Mouse (Mus musculus) MEL (cell line): Measurements from ENCODE around the gene Ripor3. TPM values are rescaled to one million over a fixed set of nuclear protein-coding genes. Genes with fewer than 3 reads are reported as not detected.

Experiments
- DNase-seq: peaks from one replicate; pipeline ENCODE4 v3.0.0; 2011; ENCODE audit warnings: low read depth, low spot score
- H3K27ac ChIP-seq: 2 replicates; pipeline ENCODE4 v1.5.1; 2012; ENCODE audit warnings: low read depth, mild to moderate bottlenecking, control low read depth, low read length, moderate library complexity; ENCODE audit not compliant: control insufficient read depth
- H3K27me3 ChIP-seq, 2 experiments: fragments of 150-350 bp in 1 of 2; sonication (generic) in 1 of 2; 2 replicates each; pipeline ENCODE4 v1.6.1; 2012; ENCODE audit warnings: low read length in 2 of 2, mild to moderate bottlenecking in 2 of 2, improper control_type of control experiment in 1 of 2, moderate library complexity in 1 of 2; ENCODE audit not compliant: insufficient read depth in 2 of 2, control insufficient read depth in 1 of 2
- H3K36me3 ChIP-seq, 2 experiments: 2 replicates each; pipeline ENCODE4 v1.6.1; 2012 to 2014; ENCODE audit warnings: low read length in 2 of 2, improper control_type of control experiment in 1 of 2, inconsistent platforms in 1 of 2, mild to moderate bottlenecking in 1 of 2; ENCODE audit not compliant: insufficient read depth in 2 of 2, control insufficient read depth in 1 of 2
- H3K4me1 ChIP-seq, 2 experiments: fragments of 150-350 bp in 1 of 2; sonication (generic) in 1 of 2; 2 replicates each; pipeline ENCODE4 v1.6.1; 2012; ENCODE audit warnings: low read length in 2 of 2, improper control_type of control experiment in 1 of 2, mild to moderate bottlenecking in 1 of 2; ENCODE audit not compliant: insufficient read depth in 2 of 2, control insufficient read depth in 1 of 2
- H3K4me3 ChIP-seq, 2 experiments: fragments of 150-350 bp in 1 of 2; sonication (generic) in 1 of 2; 2 replicates each; pipeline ENCODE4 v1.5.1; 2012; ENCODE audit warnings: low read depth in 2 of 2, low read length in 2 of 2, mild to moderate bottlenecking in 2 of 2, moderate library complexity in 2 of 2, control low read depth in 1 of 2, improper control_type of control experiment in 1 of 2; ENCODE audit not compliant: control insufficient read depth in 1 of 2, insufficient read depth in 1 of 2
- H3K79me2 ChIP-seq: 2 replicates; pipeline ENCODE4 v1.6.1; 2012; ENCODE audit warnings: mild to moderate bottlenecking, low read length, moderate library complexity; ENCODE audit not compliant: control insufficient read depth, poor library complexity, insufficient read depth
- H3K9ac ChIP-seq: 2 replicates; pipeline ENCODE4 v1.6.1; 2012; ENCODE audit warnings: low read depth, mild to moderate bottlenecking, control low read depth, low read length, moderate library complexity; ENCODE audit not compliant: control insufficient read depth, poor library complexity, severe bottlenecking
- H3K9me3 ChIP-seq: fragments of 150-350 bp; sonication (generic); replicated peaks from 2 replicates; pipeline ENCODE4 v1.6.1; 2012; ENCODE audit warnings: mild to moderate bottlenecking, low read length, improper control_type of control experiment, moderate library complexity; ENCODE audit not compliant: insufficient read depth
- BHLHE40 ChIP-seq: IDR thresholded peaks from 2 replicates; pipeline ENCODE4 v1.6.1; 2012; ENCODE audit warnings: low read depth, mild to moderate bottlenecking, inconsistent platforms, low read length, improper control_type of control experiment, borderline replicate concordance
- CHD1 ChIP-seq: IDR thresholded peaks from 2 replicates; pipeline ENCODE4 v1.6.1; 2012; ENCODE audit warnings: low read depth, mild to moderate bottlenecking, inconsistent platforms, low read length, improper control_type of control experiment
- CTCF ChIP-seq, 3 experiments: IDR thresholded peaks in 2 of 3; conservative IDR thresholded peaks in 1 of 3; 2 replicates each; pipeline ENCODE4 v1.5.1; 2011 to 2012; ENCODE audit warnings: low read length in 3 of 3, low read depth in 2 of 3, mild to moderate bottlenecking in 2 of 3, improper control_type of control experiment in 1 of 3, inconsistent platforms in 1 of 3, mixed read lengths in 1 of 3, moderate library complexity in 1 of 3; ENCODE audit not compliant: control insufficient read depth in 1 of 3, insufficient read depth in 1 of 3, poor library complexity in 1 of 3, severe bottlenecking in 1 of 3
- EP300 ChIP-seq, 2 experiments: IDR thresholded peaks; 2 replicates each; pipeline ENCODE4 v1.6.1; 2011; ENCODE audit warnings: improper control_type of control experiment in 2 of 2, low read length in 2 of 2, low read depth in 1 of 2, mild to moderate bottlenecking in 1 of 2
- GABPA ChIP-seq: IDR thresholded peaks from 2 replicates; pipeline ENCODE4 v1.6.1; 2012; ENCODE audit warnings: low read depth, mild to moderate bottlenecking, inconsistent platforms, low read length, improper control_type of control experiment, moderate library complexity
- HCFC1 ChIP-seq: IDR thresholded peaks from 2 replicates; pipeline ENCODE4 v1.6.1; 2012; ENCODE audit warnings: low read depth, mild to moderate bottlenecking, inconsistent platforms, low read length, improper control_type of control experiment, moderate library complexity
- KAT2A ChIP-seq: conservative IDR thresholded peaks from 2 replicates; pipeline ENCODE4 v1.6.1; 2012; ENCODE audit warnings: low read depth, low read length, improper control_type of control experiment, inconsistent platforms
- MAFK ChIP-seq: IDR thresholded peaks from 2 replicates; pipeline ENCODE4 v1.6.1; 2011; ENCODE audit warnings: low read depth, mild to moderate bottlenecking, low read length, improper control_type of control experiment, borderline replicate concordance
- MAX ChIP-seq: IDR thresholded peaks from 2 replicates; pipeline ENCODE4 v1.6.1; 2011; ENCODE audit warnings: low read length, improper control_type of control experiment
- MEF2A ChIP-seq: IDR thresholded peaks from 2 replicates; pipeline ENCODE4 v1.6.1; 2014; ENCODE audit warnings: low read depth, mild to moderate bottlenecking, inconsistent platforms, low read length, improper control_type of control experiment; ENCODE audit not compliant: poor library complexity, insufficient replicate concordance, severe bottlenecking; ENCODE audit errors: extremely low read depth
- MYC ChIP-seq: IDR thresholded peaks from 2 replicates; pipeline ENCODE4 v1.6.1; 2011; ENCODE audit warnings: low read depth, mild to moderate bottlenecking, low read length, improper control_type of control experiment, moderate library complexity
- NELFE ChIP-seq: IDR thresholded peaks from 2 replicates; pipeline ENCODE4 v1.6.1; 2011; ENCODE audit warnings: low read depth, low read length, improper control_type of control experiment
- NRF1 ChIP-seq: IDR thresholded peaks from 2 replicates; pipeline ENCODE4 v1.6.1; 2014; ENCODE audit warnings: low read depth, mild to moderate bottlenecking, inconsistent platforms, low read length, improper control_type of control experiment, moderate library complexity; ENCODE audit not compliant: poor library complexity, insufficient read depth, severe bottlenecking
- POLR2AphosphoS5 ChIP-seq: IDR thresholded peaks from 2 replicates; pipeline ENCODE4 v1.6.1; 2012; ENCODE audit warnings: low read depth, borderline replicate concordance, mild to moderate bottlenecking, inconsistent platforms, low read length, moderate library complexity, mixed read lengths
- SIN3A ChIP-seq: IDR thresholded peaks from 2 replicates; pipeline ENCODE4 v1.6.1; 2012; ENCODE audit warnings: low read length, improper control_type of control experiment, inconsistent platforms
- TAL1 ChIP-seq: IDR thresholded peaks from 2 replicates; pipeline ENCODE4 v1.6.1; 2012; ENCODE audit warnings: mild to moderate bottlenecking, inconsistent platforms, low read length, moderate library complexity, mixed read lengths
- TBP ChIP-seq: IDR thresholded peaks from 2 replicates; pipeline ENCODE4 v1.8.0; 2011; ENCODE audit warnings: low read depth, low read length, improper control_type of control experiment
- UBTF ChIP-seq: IDR thresholded peaks from 2 replicates; pipeline ENCODE4 v1.6.1; 2012; ENCODE audit warnings: low read depth, mild to moderate bottlenecking, inconsistent platforms, low read length, improper control_type of control experiment, moderate library complexity, borderline replicate concordance; ENCODE audit not compliant: insufficient read depth
- USF2 ChIP-seq, 2 experiments: IDR thresholded peaks; 2 replicates each; pipeline ENCODE4 v1.6.1; 2011 to 2012; ENCODE audit warnings: improper control_type of control experiment in 2 of 2, low read length in 2 of 2, borderline replicate concordance in 1 of 2, inconsistent platforms in 1 of 2, low read depth in 1 of 2, mild to moderate bottlenecking in 1 of 2; ENCODE audit not compliant: insufficient read depth in 1 of 2
- ZKSCAN1 ChIP-seq: IDR thresholded peaks from 2 replicates; pipeline ENCODE4 v1.6.1; 2012; ENCODE audit warnings: low read depth, mild to moderate bottlenecking, inconsistent platforms, low read length, improper control_type of control experiment, moderate library complexity
- polyA plus RNA-seq, 2 experiments: library from polyadenylated mRNA; stranded (reverse) in 1 of 2; unstranded in 1 of 2; fragments of >175 nt in 1 of 2; fragments of >200 nt in 1 of 2; gene quantifications; 2 replicates each; pipeline versions ENCODE4 v1.2.1 to v1.2.4; 2012; ENCODE audit warnings: low replicate concordance in 2 of 2, low read depth in 1 of 2; ENCODE audit not compliant: insufficient read length in 2 of 2, insufficient read depth in 1 of 2, missing spikeins in 1 of 2
- total RNA-seq: library from RNA; depleted of rRNA; stranded (reverse); fragments of 300-350 nt; gene quantifications from 2 replicates; pipeline ENCODE4 v1.2.3, GENCODE M21; 2012

Ripor3 gene
- total and polyA plus RNA-seq, 3 experiments, result not detected

DNA sequence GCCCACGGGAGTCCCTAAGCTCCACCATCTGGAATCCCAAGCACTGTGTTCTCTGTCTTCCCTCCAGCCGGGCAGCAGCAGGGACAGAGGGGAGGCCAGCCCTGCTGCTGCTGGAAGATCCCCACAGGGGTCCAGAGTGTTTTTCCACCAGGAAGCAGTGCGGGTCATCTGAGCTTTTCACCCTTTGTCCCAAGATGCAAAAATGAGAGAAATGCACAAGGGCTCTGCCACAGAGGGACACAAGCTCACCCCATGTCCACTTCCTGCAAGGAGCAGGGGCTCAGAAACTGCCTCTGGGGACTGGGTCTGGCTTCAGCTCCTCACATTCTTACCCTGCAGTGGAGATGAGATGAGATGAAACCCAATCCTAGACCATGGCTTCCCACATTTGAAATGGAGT, 30.3 kb upstream of the Ripor3 start (continued):
- TF ChIP-seq CHD1 (no peak), MEF2A (no peak)

DNA sequence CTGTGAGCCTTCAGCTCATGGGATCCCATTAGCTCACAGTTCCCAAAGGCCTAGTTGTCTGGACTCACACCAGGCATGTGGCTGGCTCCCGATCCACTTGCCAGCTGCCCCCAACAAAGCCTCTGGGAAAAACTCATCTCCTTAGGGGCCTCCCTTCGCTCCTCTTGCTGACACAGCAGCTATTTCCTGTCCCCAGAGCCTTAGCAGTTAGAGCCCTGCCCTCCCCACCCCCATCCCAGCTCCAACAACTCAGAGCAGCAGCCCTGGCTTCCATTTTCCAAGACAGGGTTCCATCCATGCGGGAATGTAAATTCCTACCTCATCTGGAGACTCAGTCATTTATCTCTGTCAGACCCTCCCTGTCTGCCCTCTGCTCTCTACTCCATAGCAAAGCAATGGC, 26.6 kb upstream of the Ripor3 start:
- H3K4me3 ChIP-seq, result no peak overlapping the region
- TF ChIP-seq NRF1, result no peak
- no peak for TF ChIP-seq POLR2AphosphoS5
- TF ChIP-seq NELFE, result no peak
- no peak for TF ChIP-seq KAT2A
- no peak for TF ChIP-seq MEF2A
- no peak for TF ChIP-seq MYC
- no peak for TF ChIP-seq SIN3A
- no peak for TF ChIP-seq CHD1
- no peak for TF ChIP-seq HCFC1
- no peak for TF ChIP-seq TBP
- no peak for TF ChIP-seq BHLHE40
- no peak for TF ChIP-seq GABPA
- no peak for TF ChIP-seq EP300 (IDR thresholded peaks at IDR 0.05; ENCODE audit: low read depth in 1 of 2, low read length in 2 of 2)
- no peak for TF ChIP-seq ZKSCAN1
- TF ChIP-seq MAX, result no peak
- TF ChIP-seq UBTF, result no peak
- TF ChIP-seq TAL1, result no peak
- no peak for TF ChIP-seq USF2 (IDR thresholded peaks at IDR 0.05; ENCODE audit: borderline replicate concordance in 1 of 2, insufficient read depth in 1 of 2, low read depth in 1 of 2, low read length in 2 of 2)
- no peak for TF ChIP-seq MAFK
- no peak for TF ChIP-seq CTCF (IDR thresholded peaks at IDR 0.05 in 2 of 3, conservative IDR thresholded peaks at IDR 0.05 in 1 of 3; ENCODE audit: control insufficient read depth in 1 of 3, insufficient read depth in 1 of 3, low read depth in 2 of 3, low read length in 3 of 3, poor library complexity in 1 of 3, severe bottlenecking in 1 of 3)
- no peak overlapping the region for H3K9ac ChIP-seq

More for the DNA sequence above, 26.6 kb upstream of the Ripor3 start:
- DNase-seq, result no peak
- Histone ChIP-seq H3K36me3 (no peaks in the 10 kb centered on the region), H3K27me3 (peaks cover 0 to 6% of the 10 kb centered on the region in 2 experiments; a peak in 3 of 4 replicates), H3K27ac (no peak overlapping the region), H3K9me3 (no peaks in the 10 kb centered on the region), H3K4me1 (no peaks in the 10 kb centered on the region), H3K79me2 (no peaks in the 10 kb centered on the region)
